Mouse (Mus musculus) heart, postnatal 0 days (tissue): ENCODE results near the gene Plcb4.

Experiments
- CTCF ChIP-seq: IDR thresholded peaks from 2 replicates; pipeline ENCODE4 v1.5.1; 2016; ENCODE audit warnings: antibody characterized with exemption, control low read depth, low read depth
- EP300 ChIP-seq: IDR thresholded peaks from 2 replicates; pipeline ENCODE4 v1.6.1; 2016; ENCODE audit warnings: antibody characterized with exemption, low read depth

GRCm38 (mm10) chr2:135686692-135687091 lies 27.9 kb downstream of the Plcb4 start:
- no peak for TF ChIP-seq EP300
- TF ChIP-seq CTCF = no peak
